Mouse (Mus musculus) thymus, postnatal 0 days (tissue): ENCODE measurements around the gene Lama4. TPM values are rescaled to one million over a fixed set of nuclear protein-coding genes. Genes with fewer than 3 reads are reported as not detected.

Experiments
- DNase-seq: peaks from one replicate; pipeline ENCODE4 v3.0.0-alpha.2; 2015; ENCODE audit warnings: low spot score
- polyA plus RNA-seq: library from polyadenylated mRNA; unstranded; fragments of >200 nt; fragmentation: Nextera tagmentation; extraction: Ambion mirVana; gene quantifications from 2 replicates; pipeline ENCODE4 v1.2.1, GENCODE M21; 2015

The Lama4 gene
- polyA plus RNA-seq, 1 experiment from 2014 or later = 7.5 TPM

DNA sequence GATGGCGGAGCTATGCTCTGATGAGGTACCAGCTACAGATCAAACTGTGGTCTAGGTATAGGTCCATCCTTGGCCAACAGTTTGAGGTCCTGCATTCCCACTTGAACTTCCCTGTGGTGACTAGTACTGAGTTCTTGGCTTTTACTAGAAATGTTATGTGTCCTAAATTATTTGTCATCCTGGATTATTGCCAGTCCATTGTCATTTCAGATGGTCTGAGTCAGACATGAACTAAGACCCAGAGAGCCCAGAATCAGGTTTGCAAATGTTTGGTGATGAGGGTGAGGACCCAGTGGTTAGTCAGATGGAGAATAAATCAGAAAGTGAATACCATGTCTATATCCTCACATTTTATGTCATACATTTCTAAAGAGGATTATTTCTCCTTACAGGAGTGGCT is 192.0 kb downstream of the Lama4 start:
- no peak for DNase-seq

DNA sequence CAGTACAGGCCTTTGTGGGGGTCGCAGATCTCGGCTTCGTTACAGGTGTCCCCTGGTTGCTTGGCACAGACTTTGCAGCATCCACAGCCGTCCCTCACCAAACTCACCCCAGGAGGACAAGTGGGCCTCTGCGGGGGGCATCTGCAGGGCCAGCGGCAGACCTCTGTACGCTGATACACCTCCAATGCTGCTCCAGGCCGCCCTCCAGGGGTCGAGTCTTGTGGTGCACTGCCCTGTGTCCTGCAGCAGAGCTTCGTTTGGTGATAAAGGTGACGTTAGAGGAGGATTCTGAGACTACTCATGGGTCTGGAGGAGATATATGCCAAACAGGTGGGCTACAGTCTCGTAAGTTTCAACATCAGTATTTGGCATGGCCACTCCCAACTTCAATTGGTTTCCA is 193.0 kb downstream of the Lama4 start:
- peak; percentile 14 for DNase-seq

Other genes starting within 250 kb of the Lama4 start
- not detected in 2 replicates for gene Rfpl4b, start 143.7 kb upstream of the Lama4 start, polyA plus RNA-seq
- gene Fam229b, start 168.4 kb downstream of the Lama4 start, polyA plus RNA-seq = 7.2 TPM in 2 replicates
- gene Tube1, start 168.5 kb downstream of the Lama4 start, polyA plus RNA-seq = 92.1 and 120 TPM in 2 replicates
- gene Ccn6, start 198.3 kb downstream of the Lama4 start, polyA plus RNA-seq = 0.36 and 1.6 TPM in 2 replicates